Mouse (Mus musculus): ENCODE results near the gene Shc4.
A peak's percentile ranks its signal among the peaks of the same experiment; 100 is the strongest.

The Shc4 gene

DNA sequence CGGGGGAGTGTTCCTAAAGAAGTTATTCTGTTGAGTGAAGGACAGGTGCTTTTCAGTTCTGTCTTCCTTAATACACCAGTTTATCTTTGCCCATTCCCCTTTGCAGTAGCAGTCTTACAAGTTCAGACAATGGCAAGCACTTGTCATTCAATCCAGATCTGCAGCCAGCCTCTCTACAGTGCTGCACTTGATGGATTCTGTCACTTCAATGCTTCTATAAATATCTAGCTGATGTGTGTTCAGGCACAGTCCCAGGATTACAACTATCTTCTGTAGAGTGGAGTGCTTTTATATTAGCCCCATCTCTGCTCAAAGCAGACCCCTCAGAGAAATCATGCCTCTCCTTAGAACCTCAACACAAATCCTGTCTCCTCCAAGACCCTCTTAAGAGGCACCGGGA lies 93.9 kb downstream of the Shc4 start:
- DNase-seq (ENCODE audit: low spot score): no peak

DNA sequence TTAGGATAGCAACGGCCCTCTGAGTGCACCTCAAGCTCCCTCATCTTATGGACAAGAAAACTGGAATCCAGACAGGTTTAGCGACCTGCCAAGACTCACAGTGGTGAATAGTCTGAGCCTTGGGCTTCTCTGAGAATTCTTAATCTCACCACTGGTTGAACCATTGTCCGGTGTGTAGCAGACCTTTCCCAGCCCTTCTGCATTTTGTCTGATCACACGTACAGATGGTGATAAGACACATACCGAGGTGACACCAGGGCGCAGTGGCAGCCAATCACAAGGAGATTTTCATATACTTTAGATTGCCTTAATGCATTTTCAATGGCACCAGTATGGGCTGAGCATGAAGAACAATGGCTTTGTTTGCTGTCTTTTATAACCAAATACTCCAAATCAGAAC lies 95.5 kb downstream of the Shc4 start:
- no peak for DNase-seq (ENCODE audit: low spot score)

- no peak for DNase-seq (ENCODE audit: low spot score)
Measured at GRCm38 (mm10) chr2:125626536-125626935, 97.4 kb downstream of the Shc4 start.

DNA sequence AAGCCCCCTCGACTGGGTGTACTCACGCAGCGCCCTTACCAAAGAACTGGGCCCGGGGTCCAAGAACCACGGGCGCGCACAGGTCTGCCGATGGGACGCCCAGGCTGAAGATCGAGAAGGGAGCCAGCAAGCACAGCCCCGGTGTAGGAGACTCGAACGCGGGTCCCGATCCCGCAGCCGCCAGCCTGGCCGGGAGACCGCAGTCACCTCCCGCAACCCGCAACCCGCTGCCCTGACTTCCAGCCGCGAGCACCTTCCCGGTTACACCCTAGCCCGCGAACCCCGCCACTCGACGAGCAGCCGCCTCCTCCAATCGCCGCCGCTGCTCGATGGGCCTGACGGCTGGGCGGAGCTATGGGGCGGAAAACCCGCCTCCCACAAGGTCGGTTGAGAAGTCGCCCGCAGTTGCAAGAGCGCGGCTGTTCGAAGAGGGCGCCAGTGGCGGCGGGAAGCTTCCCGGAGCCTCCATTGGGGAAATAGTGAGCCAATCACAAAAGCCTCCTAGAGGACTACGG lies 99.1 kb downstream of the Shc4 start, which contains the start of gene Cep152:
TSS of gene Cep152 (minus strand) at position 277 of the 515 bp plus-strand sequence.
- peak; percentile 94 for DNase-seq (ENCODE audit: low spot score)

DNA sequence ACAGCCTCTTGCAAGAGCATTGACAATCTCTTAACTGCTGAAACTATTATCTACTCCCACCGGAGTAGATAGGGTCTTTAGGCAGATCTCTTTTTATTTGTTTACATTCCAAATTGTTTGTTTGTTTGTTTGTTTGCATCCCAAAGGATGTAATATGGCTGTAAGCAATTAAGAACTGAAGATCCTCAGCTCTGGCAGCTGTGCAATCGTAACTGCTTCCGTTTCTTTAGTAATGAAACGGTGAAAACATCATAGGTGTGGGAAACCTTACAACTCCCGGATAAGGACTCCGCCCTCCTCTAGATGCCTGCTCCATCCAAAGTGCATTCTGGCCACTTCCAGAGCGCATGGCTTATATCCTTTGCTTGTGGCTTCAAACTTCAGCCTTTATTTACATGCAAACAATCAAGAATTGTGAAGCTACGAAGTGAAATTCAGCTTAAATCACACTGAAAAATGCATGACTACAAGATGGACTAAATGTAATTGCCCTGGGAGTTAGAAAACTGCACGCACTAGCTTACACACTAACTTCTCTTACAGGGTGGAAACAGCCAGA lies 99.7 kb downstream of the Shc4 start:
- no peak for DNase-seq (ENCODE audit: low spot score)

DNA sequence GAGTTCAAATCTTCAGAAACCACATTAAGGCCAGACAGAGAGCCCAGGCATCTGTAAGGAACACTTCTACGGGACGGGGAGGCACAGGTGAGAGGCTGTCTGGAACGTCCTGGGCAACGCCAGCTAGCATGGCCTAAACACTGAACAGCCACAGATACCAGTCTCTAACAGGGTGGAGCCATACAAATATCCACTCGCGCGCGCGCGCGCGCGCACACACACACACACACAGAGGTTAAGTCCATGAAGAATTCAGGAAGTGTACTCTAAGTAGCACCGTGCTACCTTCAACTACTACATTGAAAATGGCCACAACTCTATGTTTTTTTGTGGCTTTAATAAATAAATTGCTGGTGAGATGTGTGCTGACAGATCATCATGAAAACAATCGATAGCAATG lies 100.7 kb downstream of the Shc4 start:
- no peak for DNase-seq (ENCODE audit: low spot score)

- DNase-seq (ENCODE audit: low spot score): no peak
Measured at GRCm38 (mm10) chr2:125620213-125620907, 103.6 kb downstream of the Shc4 start.

GRCm38 (mm10) chr2:125615858-125616424 lies 108.0 kb downstream of the Shc4 start:
- DNase-seq (ENCODE audit: low spot score): no peak

DNA sequence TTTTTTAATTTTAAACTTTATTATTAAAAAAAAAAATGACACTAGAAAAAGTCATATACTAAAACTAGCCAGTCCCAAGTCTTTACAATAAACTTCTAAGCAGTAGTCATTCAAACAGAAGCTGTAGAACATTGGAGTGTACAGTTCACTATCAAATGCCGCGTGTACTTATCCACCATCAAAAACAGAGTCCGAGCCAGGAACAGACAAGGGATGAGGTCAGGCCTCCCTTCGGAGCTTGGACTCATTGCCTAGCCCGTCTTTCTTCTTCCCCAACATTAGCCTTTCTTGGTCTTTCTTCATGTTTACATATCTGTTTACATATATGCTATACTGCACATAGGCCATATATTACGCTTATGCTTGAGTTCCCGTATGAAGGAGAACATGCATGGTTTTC lies 108.5 kb downstream of the Shc4 start:
- no peak for DNase-seq (ENCODE audit: low spot score)

DNA sequence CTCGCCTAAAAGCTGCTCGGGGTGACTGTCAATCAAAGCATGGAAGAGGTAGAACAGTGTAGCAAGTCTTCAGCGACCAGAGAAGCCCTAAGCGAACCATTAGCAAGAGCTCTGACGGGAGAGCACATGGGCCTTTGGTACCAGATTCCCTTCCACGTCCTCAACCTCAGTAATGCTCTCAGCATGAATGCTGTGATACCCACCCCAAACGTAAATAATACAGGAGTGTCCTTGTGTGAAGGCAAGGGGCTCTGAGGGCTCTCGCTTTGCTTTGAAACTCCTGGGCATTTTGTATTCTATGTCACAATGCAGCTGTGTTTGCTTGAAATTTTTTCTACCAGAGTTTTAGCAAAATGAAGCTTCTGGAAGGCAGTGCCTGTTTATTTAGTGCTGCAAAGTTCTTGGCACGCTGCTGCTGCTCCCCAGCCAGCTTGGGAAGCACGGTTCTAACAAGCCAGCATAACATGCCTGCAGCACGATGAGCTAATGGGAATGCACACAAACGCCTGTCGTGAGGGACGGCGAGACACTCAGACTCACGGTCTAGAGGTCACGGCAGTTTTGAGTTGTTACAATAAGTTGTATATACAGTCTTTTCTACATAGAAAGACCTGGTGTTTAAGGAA lies 117.6 kb downstream of the Shc4 start:
- DNase-seq (ENCODE audit: low spot score): no peak

- no peak for DNase-seq (ENCODE audit: low spot score)
Measured at GRCm38 (mm10) chr2:125604646-125605045, 119.3 kb downstream of the Shc4 start.

DNA sequence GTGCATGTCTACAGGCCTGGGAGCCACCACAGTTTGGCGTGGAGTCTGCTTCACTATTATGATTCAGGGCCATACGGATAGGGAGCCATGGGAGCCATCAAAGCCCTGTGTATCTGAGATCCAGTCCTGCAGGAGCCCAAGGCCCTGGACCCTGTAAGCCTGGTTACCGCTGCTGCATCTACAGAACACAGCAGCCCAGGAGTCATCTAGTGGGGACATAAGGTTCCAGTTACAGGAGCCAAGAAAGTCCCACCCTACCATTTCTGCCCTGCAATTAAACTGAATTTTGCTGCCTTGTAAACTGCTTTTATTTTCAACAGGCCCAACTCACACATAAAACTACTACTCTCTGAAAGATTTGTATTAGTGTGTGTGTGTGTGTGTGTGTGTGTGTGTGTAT lies 121.0 kb downstream of the Shc4 start:
- no peak for DNase-seq (ENCODE audit: low spot score)

DNA sequence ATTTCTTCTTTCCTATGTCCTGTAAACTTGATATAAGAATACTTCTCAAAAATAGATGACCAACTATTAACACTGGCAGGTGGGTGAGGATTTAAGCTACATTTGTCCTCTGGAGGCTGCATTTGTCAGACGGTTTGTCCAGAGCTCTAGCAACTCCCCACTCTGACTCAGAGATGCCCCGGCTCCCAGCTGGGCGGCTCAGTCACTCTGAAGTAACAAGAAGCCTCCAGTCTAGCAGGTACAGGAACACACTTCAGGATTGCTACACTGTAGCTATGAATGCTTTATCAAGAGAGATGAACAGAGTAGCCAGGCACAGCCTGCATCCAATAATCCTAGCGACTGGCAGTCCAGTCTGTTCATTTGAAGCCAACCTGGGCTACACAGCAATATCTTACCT lies 125.0 kb downstream of the Shc4 start:
- DNase-seq (ENCODE audit: low spot score): no peak

DNA sequence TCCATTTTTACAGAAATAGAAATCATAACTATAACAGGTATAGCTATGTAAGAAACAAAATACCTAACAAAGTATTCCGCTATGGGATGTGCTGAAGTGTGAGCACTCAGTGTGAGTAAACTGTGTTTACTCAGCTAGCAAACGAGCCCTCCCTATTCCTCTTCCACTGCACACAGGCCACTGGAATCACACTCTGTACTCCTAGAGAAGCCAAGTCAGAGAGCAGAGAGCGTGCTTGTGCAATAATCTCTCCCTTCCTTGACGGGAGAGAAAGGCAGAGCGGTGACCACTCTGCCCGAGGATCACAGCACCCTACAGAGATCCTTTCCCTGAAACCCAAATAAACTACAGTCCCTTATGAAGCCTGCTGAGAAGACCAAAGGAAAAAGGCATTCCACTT lies 125.7 kb downstream of the Shc4 start:
- DNase-seq (ENCODE audit: low spot score): no peak

GRCm38 (mm10) chr2:125594786-125595185 lies 129.2 kb downstream of the Shc4 start:
- DNase-seq (ENCODE audit: low spot score): no peak

- DNase-seq (ENCODE audit: low spot score): no peak
Measured at GRCm38 (mm10) chr2:125594072-125594471, 129.9 kb downstream of the Shc4 start.

- DNase-seq (ENCODE audit: low spot score): no peak
Measured at GRCm38 (mm10) chr2:125591895-125592294, 132.1 kb downstream of the Shc4 start.

- no peak for DNase-seq (ENCODE audit: low spot score)
Measured at GRCm38 (mm10) chr2:125589287-125589686, 134.7 kb downstream of the Shc4 start.

DNA sequence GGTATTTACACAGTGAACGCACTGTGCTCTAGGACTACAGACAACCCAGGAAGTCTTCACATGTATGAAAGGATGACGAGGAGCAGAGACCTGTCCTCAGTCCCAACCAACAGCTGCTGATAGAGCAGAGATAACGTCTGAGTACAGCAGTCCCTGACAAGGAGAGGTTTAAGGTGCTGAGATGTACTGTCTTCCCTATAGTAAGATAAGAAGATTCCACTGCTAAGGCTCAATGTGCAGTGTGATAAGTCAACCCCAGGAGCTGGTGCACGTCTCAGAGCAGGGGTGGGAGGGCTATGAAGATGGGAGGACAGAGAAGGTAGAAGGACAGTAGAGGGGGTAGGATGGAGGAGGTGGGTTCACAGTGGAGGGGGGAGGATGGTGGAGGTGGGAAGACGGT lies 142.9 kb downstream of the Shc4 start:
- DNase-seq (ENCODE audit: low spot score): no peak

DNA sequence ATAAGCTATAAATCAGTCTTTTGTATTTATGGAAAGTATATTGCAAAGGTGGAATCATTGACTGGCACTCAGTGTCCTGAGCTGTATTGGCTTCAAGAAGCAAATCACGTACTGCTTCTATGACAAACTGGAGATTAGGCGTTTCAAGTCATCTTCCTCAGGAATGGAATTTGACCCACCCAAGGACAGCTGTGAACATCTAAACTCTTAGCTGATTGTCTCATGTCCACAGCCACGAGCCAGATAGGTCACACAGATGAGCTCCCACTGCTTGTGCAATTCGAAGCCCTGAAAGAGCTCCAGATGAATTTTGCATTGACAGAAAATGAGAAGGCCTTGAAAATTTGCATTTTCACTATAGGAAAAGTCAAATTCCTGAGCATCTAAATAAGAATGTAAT lies 146.3 kb downstream of the Shc4 start:
- DNase-seq (ENCODE audit: low spot score): no peak
